Mouse (Mus musculus): Measurements from ENCODE around the gene Rpl18.

Gene Rpl18

GRCm38 (mm10) chr7:45713396-45713795 is 1.9 kb upstream of the Rpl18 start:
- no peak for DNase-seq (ENCODE audit: low spot score in 2 of 2)

GRCm38 (mm10) chr7:45713881-45714520 is 1.3 kb upstream of the Rpl18 start:
- DNase-seq (ENCODE audit: low spot score in 2 of 2): no peak

GRCm38 (mm10) chr7:45714630-45715089 is 597 bp upstream of the Rpl18 start:
- DNase-seq (ENCODE audit: low spot score in 2 of 2): peak in 1 of 2 experiments; percentile 70

- no peak for DNase-seq (ENCODE audit: low spot score in 2 of 2)
Observed at GRCm38 (mm10) chr7:45715741-45716459, 643 bp downstream of the Rpl18 start.

GRCm38 (mm10) chr7:45716460-45716857 is 1.2 kb downstream of the Rpl18 start:
- no peak for DNase-seq (ENCODE audit: low spot score in 2 of 2)

- no peak for DNase-seq (ENCODE audit: low spot score in 2 of 2)
Observed at GRCm38 (mm10) chr7:45716952-45717917, 2.0 kb downstream of the Rpl18 start.

GRCm38 (mm10) chr7:45717918-45718297 is 2.7 kb downstream of the Rpl18 start, which contains the start of gene Sphk2:
TSS of gene Sphk2 (minus strand) at chr7:45718002.
- DNase-seq (ENCODE audit: low spot score in 2 of 2): peak; percentile 97 to 98

GRCm38 (mm10) chr7:45718331-45718730 is 3.1 kb downstream of the Rpl18 start:
- DNase-seq (ENCODE audit: low spot score in 2 of 2): no peak

GRCm38 (mm10) chr7:45719180-45719579 is 3.9 kb downstream of the Rpl18 start:
- DNase-seq (ENCODE audit: low spot score in 2 of 2): no peak

- no peak for DNase-seq (ENCODE audit: low spot score in 2 of 2)
Observed at GRCm38 (mm10) chr7:45719738-45720412, 4.6 kb downstream of the Rpl18 start.

GRCm38 (mm10) chr7:45720413-45721233 is 5.4 kb downstream of the Rpl18 start, which contains the start of gene Fam83e:
TSS of gene Fam83e (plus strand) at chr7:45721212.
- no peak for DNase-seq (ENCODE audit: low spot score in 2 of 2)

- DNase-seq (ENCODE audit: low spot score in 2 of 2): no peak
Observed at GRCm38 (mm10) chr7:45721234-45721571, 5.9 kb downstream of the Rpl18 start.

GRCm38 (mm10) chr7:45721642-45722347 is 6.5 kb downstream of the Rpl18 start:
- no peak for DNase-seq (ENCODE audit: low spot score in 2 of 2)

- DNase-seq (ENCODE audit: low spot score in 2 of 2): no peak
Observed at GRCm38 (mm10) chr7:45722348-45722713, 7.1 kb downstream of the Rpl18 start.

GRCm38 (mm10) chr7:45723301-45723700 is 8.0 kb downstream of the Rpl18 start:
- no peak for DNase-seq (ENCODE audit: low spot score in 2 of 2)

- no peak for DNase-seq (ENCODE audit: low spot score in 2 of 2)
Observed at GRCm38 (mm10) chr7:45723781-45724180, 8.5 kb downstream of the Rpl18 start.

- DNase-seq (ENCODE audit: low spot score in 2 of 2): no peak
Observed at GRCm38 (mm10) chr7:45725151-45725550, 9.9 kb downstream of the Rpl18 start.

GRCm38 (mm10) chr7:45725713-45726112 is 10.5 kb downstream of the Rpl18 start, which contains the start of gene Spaca4:
TSS of gene Spaca4 (minus strand) at chr7:45725813.
- DNase-seq (ENCODE audit: low spot score in 2 of 2): no peak

- no peak for DNase-seq (ENCODE audit: low spot score in 2 of 2)
Observed at GRCm38 (mm10) chr7:45726419-45726818, 11.2 kb downstream of the Rpl18 start.

GRCm38 (mm10) chr7:45727625-45728024 is 12.4 kb downstream of the Rpl18 start:
- no peak for DNase-seq (ENCODE audit: low spot score in 2 of 2)

Data from urinary bladder, adult 18-20 months (tissue).